Mouse (Mus musculus) heart, adult 2 months (tissue): Measurements from ENCODE around the gene Daam1.

Source experiments
- CTCF ChIP-seq: fragments of 200-600 bp; IDR thresholded peaks from 2 replicates; pipeline ENCODE4 v1.8.1; 2022; ENCODE audit warnings: antibody characterized with exemption, mild to moderate bottlenecking, moderate library complexity
- EP300 ChIP-seq: fragments of 200-500 bp; IDR thresholded peaks from 2 replicates; pipeline ENCODE4 v1.6.1; 2011; ENCODE audit warnings: low read depth, low read length, control low read depth; ENCODE audit not compliant: insufficient read depth
- POLR2A ChIP-seq: fragments of 200-500 bp; IDR thresholded peaks from 2 replicates; pipeline ENCODE4 v1.6.1; 2011; ENCODE audit warnings: mild to moderate bottlenecking, low read depth, low read length, control low read depth; ENCODE audit not compliant: insufficient read depth

- TF ChIP-seq POLR2A, result no peak
- TF ChIP-seq CTCF, result no peak
- TF ChIP-seq EP300, result no peak
Measured at GRCm38 (mm10) chr12:71957496-71957895, 126.6 kb downstream of the Daam1 start.
